Mouse (Mus musculus): ENCODE measurements around the gene Slpi.

DNA sequence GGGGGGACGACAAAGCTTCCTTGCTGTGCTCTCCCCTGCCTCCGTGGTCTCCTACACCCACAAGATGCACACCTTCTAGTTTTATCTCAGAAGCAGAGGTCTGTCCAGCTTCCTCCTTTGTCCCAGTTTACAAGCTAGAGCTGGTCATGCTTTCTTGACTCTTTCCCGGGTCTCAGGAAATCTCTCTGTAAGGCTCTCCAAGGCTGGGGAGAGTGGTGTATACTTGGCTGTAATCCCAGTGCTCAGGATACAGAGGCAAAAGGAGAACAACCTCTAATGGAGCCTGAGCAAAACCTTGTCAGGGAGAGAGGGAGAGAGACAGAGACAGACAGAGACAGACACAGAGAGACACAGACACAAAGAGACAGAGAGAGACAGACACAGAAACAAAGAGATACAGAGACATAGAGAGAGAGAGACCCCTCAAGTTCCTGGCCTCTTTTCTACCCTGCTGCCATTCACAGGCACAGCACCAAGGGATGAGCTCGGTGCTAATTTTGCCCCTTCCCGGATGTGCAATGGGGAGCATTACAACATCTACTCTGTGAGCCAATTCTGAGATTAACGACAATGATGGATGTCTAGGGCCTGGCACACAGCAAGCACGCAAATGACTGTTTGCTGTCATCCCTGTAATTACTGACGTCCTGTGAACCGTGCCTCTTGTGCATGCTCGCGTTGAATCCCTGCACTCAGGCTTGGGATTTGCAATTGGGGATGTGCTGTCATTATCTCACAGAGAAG is 5.1 kb downstream of the Slpi start:
- TF ChIP-seq CTCF (IDR thresholded peaks at IDR 0.05; ENCODE audit: control insufficient read depth, insufficient read depth, insufficient read length) (no peak), USF1 (IDR thresholded peaks at IDR 0.05; ENCODE audit: low read depth) (no peak), MAX (IDR thresholded peaks at IDR 0.05) (no peak), CEBPB (IDR thresholded peaks at IDR 0.05; ENCODE audit: low read depth) (peak; percentile 29), FOSL1 (IDR thresholded peaks at IDR 0.05; ENCODE audit: insufficient read depth, low read length, poor library complexity, severe bottlenecking) (no peak), MYOD1 (IDR thresholded peaks at IDR 0.05; ENCODE audit: control insufficient read depth, insufficient read length, low read depth) (no peak)
